Mouse (Mus musculus) cerebellum, adult 2 months (tissue): ENCODE results near the gene Irak2.

ENCODE experiments used
- CTCF ChIP-seq: fragments of 200-500 bp; IDR thresholded peaks from 2 replicates; pipeline ENCODE4 v1.5.1; 2011; ENCODE audit warnings: low read depth, mild to moderate bottlenecking, control low read depth, low read length, moderate library complexity, borderline replicate concordance; ENCODE audit not compliant: insufficient read depth
- POLR2A ChIP-seq: fragments of 200-500 bp; IDR thresholded peaks from 2 replicates; pipeline ENCODE4 v1.6.1; 2011; ENCODE audit warnings: low read length, control low read depth, borderline replicate concordance; ENCODE audit not compliant: insufficient read depth

GRCm38 (mm10) chr6:113639201-113639600 lies 934 bp downstream of the Irak2 start:
- no peak for TF ChIP-seq CTCF
- no peak for TF ChIP-seq POLR2A
